Mouse (Mus musculus) liver, adult 2 months (tissue): ENCODE data around the gene Ccdc117.

ENCODE experiments used
- CTCF ChIP-seq: fragments of 200-500 bp; IDR thresholded peaks from 2 replicates; pipeline ENCODE4 v1.5.1; 2011; ENCODE audit warnings: low read depth, low read length, control low read depth
- POLR2A ChIP-seq: fragments of 200-500 bp; IDR thresholded peaks from 2 replicates; pipeline ENCODE4 v1.6.1; 2011; ENCODE audit warnings: low read length, control low read depth; ENCODE audit not compliant: insufficient read depth; ENCODE audit errors: extremely low read depth

- TF ChIP-seq POLR2A, result no peak
- no peak for TF ChIP-seq CTCF
These were observed 22.3 kb downstream of the Ccdc117 start for GRCm38 (mm10) chr11:5519681-5520080.
